Mouse (Mus musculus): ENCODE data around the gene Olfr1496.

DNA sequence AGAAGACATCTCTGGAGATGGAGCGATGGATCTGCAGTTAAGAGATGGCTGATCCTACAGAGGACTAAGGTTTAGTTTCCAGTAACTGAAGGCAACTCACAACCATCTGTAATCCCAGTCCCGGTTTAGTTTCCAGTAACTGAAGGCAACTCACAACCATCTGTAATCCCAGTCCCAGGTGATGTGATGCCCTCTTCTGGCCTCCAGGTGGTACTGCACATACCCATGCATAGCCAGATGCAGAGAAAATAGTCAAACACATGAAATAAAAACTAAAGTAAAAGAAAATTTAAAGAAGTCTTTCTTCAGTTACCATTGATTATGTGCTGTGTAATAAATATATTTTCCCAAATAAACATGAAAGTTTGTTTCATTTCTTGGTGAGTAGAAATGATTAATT lies 35.1 kb downstream of the Olfr1496 start:
- TF ChIP-seq POLR2A (IDR thresholded peaks at IDR 0.05; ENCODE audit: control insufficient read depth, low read depth, low read length) (no peak), CTCF (IDR thresholded peaks at IDR 0.05; ENCODE audit: control insufficient read depth, insufficient read depth, insufficient replicate concordance, low read depth, low read length) (peak; percentile 41; the same call in 1 of the 2 replicates)
